Mouse (Mus musculus) activated CD4-positive, CD25-positive, alpha-beta regulatory T cell, adult 4 months (primary cell): ENCODE measurements around the gene Gas2l3. TPM values are rescaled to one million over a fixed set of nuclear protein-coding genes. Genes with fewer than 3 reads are reported as not detected.
A peak's percentile ranks its signal among the peaks of the same experiment; 100 is the strongest.

Experiments used
- ATAC-seq: one replicate; pipeline ENCODE4 v1.8.0; 2017
- polyA plus RNA-seq, 2 experiments: library from polyadenylated mRNA; unstranded; fragments of 100-300 nt; shearing (Covaris generic); gene quantifications; one replicate each; pipeline ENCODE4 v1.2.1; 2017

The Gas2l3 gene
- polyA plus RNA-seq, 2 experiments from 2014 or later, result 3.0 to 4.0 TPM

DNA sequence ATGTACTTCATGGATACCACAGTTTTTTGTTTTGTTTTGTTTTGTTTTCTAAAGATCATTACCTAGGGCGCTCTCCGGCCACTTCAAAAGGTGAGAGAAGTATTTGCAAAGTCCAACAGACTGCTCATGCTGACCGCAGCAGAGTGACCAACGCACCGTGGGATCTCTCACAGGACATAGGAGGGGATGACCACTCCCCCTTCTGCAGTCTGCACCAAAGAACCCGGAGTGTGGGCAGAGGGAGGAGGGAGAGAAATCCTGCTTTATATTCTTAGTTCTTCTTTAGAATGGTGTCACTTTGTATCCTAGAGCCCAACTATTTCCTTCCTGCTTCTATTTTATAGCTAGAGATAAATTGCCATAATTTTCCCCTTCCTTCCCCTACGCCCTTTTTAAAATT, 48.4 kb downstream of the Gas2l3 start:
- no peak for ATAC-seq

DNA sequence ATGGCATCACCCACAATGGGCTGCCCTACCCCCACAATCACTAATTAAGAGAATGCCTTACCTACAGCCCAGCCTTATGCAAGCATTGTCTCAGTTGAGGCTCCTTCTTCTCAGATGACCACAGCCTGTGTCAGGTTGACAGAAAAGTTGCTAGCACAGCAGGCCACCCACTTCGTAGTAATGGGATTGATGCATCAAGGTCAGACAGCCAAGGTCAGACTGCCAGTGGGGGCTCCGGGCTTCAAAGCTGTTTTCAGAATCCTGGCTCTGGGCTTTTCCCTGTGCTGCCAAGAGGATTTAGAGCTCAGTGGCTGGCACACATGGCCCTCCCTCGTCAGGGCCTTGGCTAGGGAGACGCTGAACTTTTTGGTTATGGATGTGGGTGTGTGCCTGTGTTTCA, 51.1 kb downstream of the Gas2l3 start:
- ATAC-seq, result no peak

DNA sequence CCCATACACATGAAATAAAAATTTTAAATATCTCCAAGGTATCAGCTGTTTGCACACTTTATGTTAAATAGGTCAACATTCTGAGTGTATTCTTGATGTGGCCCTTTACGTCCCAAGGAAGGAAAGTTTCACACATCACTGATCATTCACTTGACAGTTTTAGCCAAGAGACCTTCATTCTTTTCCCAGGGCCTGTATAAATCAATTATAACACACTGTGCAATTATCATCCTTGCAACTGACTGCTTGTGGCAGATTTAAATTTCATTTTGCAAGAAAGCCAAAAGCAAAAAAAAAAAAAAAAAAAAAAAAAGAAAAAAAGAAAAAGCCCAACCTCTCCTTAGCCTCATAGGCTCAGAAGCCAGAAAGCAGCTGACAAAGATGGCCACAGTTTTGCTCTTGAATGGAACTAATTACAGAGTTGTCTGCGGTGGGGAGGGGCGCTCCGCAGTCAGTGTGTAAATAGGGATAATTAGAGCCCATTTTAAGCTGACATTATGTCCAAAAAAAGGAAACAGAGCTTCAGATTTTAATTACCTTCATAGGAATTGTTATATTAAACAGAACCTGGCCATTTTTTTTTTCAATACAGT, 52.1 kb downstream of the Gas2l3 start:
- ATAC-seq, result no peak

DNA sequence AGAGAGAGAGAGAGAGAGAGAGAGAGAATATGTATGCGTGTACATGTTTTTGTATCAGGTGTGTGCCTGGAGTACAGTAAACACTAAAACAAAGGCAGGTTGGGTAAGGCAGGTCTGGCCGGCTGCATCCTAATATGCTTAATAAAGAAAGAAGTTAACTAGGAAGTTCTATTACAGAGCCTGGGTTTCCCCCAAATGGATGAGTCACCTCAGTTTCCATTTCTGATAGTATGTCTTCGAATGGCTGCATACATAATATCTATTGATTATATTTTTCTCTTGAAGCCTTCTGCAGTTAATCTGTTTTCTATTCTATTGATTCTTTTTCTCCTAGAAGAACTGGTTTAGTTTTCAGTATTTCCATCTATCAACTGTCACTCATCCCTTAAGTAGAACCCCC, 57.3 kb downstream of the Gas2l3 start:
- ATAC-seq, result peak; percentile 40

DNA sequence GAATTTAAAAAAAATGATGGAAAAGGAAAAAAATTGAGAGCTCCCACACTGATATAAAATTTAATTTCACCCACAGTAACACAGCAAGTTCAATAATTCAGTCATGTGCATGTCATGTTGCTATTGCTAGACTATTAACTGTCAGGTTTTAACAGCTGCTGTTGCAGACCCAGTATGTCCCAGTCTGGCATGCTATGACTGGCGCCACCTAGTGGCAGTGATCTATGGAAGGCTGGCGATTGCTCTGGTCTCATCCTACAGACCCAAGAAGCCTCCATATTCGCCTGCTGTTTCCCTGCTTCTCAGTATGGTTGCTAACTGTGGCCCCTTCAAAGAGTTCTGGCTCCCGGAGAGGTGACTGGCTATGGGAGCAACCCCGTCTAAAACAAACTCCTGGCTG, 60.3 kb downstream of the Gas2l3 start:
- ATAC-seq, result peak; percentile 46

DNA sequence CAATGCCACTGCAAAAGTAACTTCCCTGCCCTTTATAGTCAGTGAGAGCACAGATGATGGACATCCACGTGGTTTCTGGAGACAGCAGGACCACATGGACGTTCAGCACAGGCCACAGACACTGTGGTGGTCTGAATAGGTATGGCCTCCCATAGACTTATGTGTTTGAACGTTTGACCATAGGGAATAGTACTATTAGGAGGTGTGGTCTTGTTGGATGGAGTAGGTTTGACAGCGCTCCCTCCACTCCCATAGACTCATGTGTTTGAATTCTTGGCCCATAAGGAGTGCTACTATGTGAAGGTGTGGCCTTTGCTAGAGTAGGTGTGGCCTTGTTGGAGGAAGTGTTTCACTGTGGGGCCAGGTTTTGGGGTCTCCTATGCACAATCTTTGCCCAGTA, 66.0 kb downstream of the Gas2l3 start:
- no peak for ATAC-seq

DNA sequence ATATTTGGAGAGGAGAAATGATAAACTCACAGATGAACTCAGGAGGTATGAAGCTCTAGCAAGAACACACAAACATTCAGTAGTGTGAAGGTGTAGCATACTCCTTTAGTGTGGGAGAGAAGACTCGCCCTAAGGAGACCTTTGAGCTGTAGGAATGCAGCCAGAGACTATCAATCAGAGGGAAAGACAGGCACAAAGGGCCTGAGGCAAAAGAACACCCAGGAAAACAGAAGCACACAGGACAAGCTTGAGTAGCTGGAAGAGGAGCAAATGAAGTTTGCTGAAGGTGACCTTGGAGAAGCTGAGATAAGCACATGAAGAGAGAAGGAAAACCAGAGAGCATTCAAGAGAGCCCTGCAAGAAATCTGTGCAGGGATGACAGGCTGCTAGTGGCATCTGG, 73.7 kb downstream of the Gas2l3 start:
- ATAC-seq, result no peak

DNA sequence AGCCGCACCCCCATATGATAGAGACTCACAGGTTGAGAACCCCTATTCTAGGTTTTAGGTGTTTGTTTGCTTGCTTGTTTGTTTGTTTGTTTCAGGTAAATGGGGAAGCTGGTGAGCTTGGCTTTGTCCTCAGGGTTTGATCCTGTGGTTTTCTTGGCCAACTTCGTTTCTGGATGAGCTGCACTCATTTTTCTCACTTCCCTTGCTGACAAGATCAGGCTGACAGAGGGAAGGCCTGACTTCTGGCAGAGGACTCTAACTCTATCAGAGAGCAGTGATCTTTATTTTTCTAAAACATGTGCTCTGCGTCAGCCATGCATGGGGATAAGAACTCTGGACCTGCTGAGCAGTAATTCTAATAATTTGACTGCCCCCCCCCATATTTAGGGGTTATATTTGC, 84.8 kb downstream of the Gas2l3 start:
- no peak for ATAC-seq

Other genes starting within 250 kb of the Gas2l3 start
- gene Ano4, start 99.2 kb downstream of the Gas2l3 start, polyA plus RNA-seq, result not detected
- gene Nr1h4, start 89.6 kb upstream of the Gas2l3 start, polyA plus RNA-seq, result not detected
- under 1 TPM in 1 of 2 experiments, not detected in 1; 0.29 TPM for gene Slc17a8, start 177.3 kb upstream of the Gas2l3 start, polyA plus RNA-seq
- 1 to 10 TPM; 7.6 to 9.0 TPM for gene Scyl2, start 242.3 kb upstream of the Gas2l3 start, polyA plus RNA-seq